Mouse (Mus musculus): Measurements from ENCODE around the gene Drap1. TPM values are rescaled to one million over a fixed set of nuclear protein-coding genes. Genes with fewer than 3 reads are reported as not detected.

Drap1 gene
- polyA plus RNA-seq, 1 experiment = 59.6 TPM

- 91% methylated on average over 8 of the region's 8 CpGs for WGBS
- Histone ChIP-seq H3K27ac (ENCODE audit: insufficient read depth, low read length) (no peak overlapping the region), H3K36me3 (ENCODE audit: control insufficient read depth, insufficient read depth, low read length) (peaks cover 16% of the 10 kb centered on the region), H3K27me3 (ENCODE audit: control insufficient read depth, insufficient read depth, low read length) (no peaks in the 10 kb centered on the region), H3K4me1 (ENCODE audit: control insufficient read depth, insufficient read depth, insufficient read length) (peaks cover 3% of the 10 kb centered on the region; the same call in 1 of the 2 replicates), H3K4me3 (ENCODE audit: extremely low read depth, insufficient read depth, insufficient read length) (no peak overlapping the region)
- no peak for DNase-seq (ENCODE audit: low read depth in 1 of 2, low spot score in 2 of 2)
- no peak for TF ChIP-seq POLR2A (IDR thresholded peaks at IDR 0.05; ENCODE audit: low read depth, low read length)
- TF ChIP-seq CTCF (IDR thresholded peaks at IDR 0.05; ENCODE audit: extremely low read depth, insufficient read depth, insufficient read length, insufficient replicate concordance) = no peak
These were observed 40.3 kb upstream of the Drap1 start for GRCm38 (mm10) chr19:5465037-5465436.

DNA sequence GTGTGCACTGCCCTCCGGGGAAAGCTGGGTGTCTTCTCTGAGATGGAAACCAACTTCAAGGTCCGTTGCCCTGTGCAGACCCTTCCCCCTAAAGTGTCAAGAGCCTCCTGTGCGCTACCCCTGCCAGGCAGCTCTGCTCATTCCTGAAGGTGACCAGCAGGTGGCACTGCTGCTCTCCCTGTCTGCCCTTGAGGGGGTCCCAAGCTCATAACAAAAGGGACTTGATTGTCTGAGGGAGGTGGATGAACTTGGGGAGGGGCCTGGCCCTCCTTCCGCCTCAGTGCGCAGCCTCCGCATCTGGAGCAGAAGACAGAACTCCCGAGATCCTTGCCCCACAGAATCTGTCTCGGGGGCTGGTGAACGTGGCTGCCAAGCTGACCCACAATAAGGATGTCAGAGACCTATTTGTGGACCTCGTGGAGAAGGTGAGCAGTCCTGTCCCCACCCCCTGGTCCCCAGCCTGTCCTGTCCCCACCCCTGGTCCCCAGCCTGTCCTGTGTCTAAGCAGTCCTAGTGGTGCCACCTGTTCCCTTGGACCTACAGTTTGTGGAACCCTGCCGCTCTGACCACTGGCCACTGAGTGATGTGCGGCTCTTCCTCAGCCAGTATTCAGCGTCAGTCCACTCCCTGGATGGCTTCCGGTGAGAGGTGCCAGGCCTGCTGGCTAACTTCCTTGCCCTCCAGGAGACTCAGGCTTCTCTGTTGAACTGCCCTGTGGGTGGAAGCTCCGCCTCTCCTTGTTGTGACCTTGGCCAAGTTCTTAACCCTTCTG is 39.2 kb upstream of the Drap1 start:
- Histone ChIP-seq H3K36me3 (ENCODE audit: control insufficient read depth, insufficient read depth, low read length) (peaks cover 16% of the 10 kb centered on the region), H3K27me3 (ENCODE audit: control insufficient read depth, insufficient read depth, low read length) (no peaks in the 10 kb centered on the region), H3K4me3 (ENCODE audit: extremely low read depth, insufficient read depth, insufficient read length) (no peak overlapping the region), H3K27ac (ENCODE audit: insufficient read depth, low read length) (no peak overlapping the region), H3K4me1 (ENCODE audit: control insufficient read depth, insufficient read depth, insufficient read length) (peaks cover 3% of the 10 kb centered on the region; the same call in 1 of the 2 replicates)
- peak in 1 of 2 experiments; percentile 41 for DNase-seq (ENCODE audit: low read depth in 1 of 2, low spot score in 2 of 2)
- 67% methylated on average over 15 of the region's 15 CpGs for WGBS
- no peak for TF ChIP-seq POLR2A (IDR thresholded peaks at IDR 0.05; ENCODE audit: low read depth, low read length)
- TF ChIP-seq CTCF (IDR thresholded peaks at IDR 0.05; ENCODE audit: extremely low read depth, insufficient read depth, insufficient read length, insufficient replicate concordance) = peak; percentile 90; the same call in 1 of the 2 replicates

DNA sequence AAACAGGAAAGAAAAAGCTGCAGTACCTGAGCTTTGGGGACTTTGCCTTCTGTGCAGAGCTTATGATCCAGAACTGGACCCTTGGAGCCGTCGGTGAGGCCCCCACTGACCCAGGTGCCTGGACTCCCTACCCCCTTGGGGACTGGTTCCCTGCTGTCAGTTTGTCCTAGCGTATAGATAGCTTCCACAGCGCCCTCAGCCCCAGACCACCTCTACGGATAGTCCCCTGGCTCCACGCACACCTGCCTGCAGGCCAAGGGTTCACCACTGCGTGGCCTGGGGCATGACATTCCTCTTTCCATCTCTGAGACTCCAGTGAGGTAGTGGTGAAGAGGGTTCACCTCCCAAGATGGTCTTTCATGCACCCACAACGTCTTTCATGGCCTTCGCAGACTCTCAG is 38.4 kb upstream of the Drap1 start:
- Histone ChIP-seq H3K27me3 (ENCODE audit: control insufficient read depth, insufficient read depth, low read length) (no peaks in the 10 kb centered on the region), H3K27ac (ENCODE audit: insufficient read depth, low read length) (no peak overlapping the region), H3K4me3 (ENCODE audit: extremely low read depth, insufficient read depth, insufficient read length) (no peak overlapping the region), H3K4me1 (ENCODE audit: control insufficient read depth, insufficient read depth, insufficient read length) (peaks cover under 1% of the 10 kb centered on the region; the same call in 1 of the 2 replicates), H3K36me3 (ENCODE audit: control insufficient read depth, insufficient read depth, low read length) (peaks cover 16% of the 10 kb centered on the region)
- TF ChIP-seq POLR2A (IDR thresholded peaks at IDR 0.05; ENCODE audit: low read depth, low read length) = no peak
- no peak for TF ChIP-seq CTCF (IDR thresholded peaks at IDR 0.05; ENCODE audit: extremely low read depth, insufficient read depth, insufficient read length, insufficient replicate concordance)
- WGBS = 92% methylated on average over 9 of the region's 9 CpGs
- no peak for DNase-seq (ENCODE audit: low read depth in 1 of 2, low spot score in 2 of 2)

GRCm38 (mm10) chr19:5461411-5461810 is 36.6 kb upstream of the Drap1 start:
- H3K4me3 ChIP-seq (ENCODE audit: extremely low read depth, insufficient read depth, insufficient read length) = no peak overlapping the region
- TF ChIP-seq CTCF (IDR thresholded peaks at IDR 0.05; ENCODE audit: extremely low read depth, insufficient read depth, insufficient read length, insufficient replicate concordance) = no peak
- no peak for TF ChIP-seq POLR2A (IDR thresholded peaks at IDR 0.05; ENCODE audit: low read depth, low read length)
- peaks cover 14% of the 10 kb centered on the region for H3K36me3 ChIP-seq (ENCODE audit: control insufficient read depth, insufficient read depth, low read length)
- H3K4me1 ChIP-seq (ENCODE audit: control insufficient read depth, insufficient read depth, insufficient read length) = peaks cover 10% of the 10 kb centered on the region
- DNase-seq (ENCODE audit: low read depth in 1 of 2, low spot score in 2 of 2) = no peak
- no peaks in the 10 kb centered on the region for H3K27me3 ChIP-seq (ENCODE audit: control insufficient read depth, insufficient read depth, low read length)
- no peak overlapping the region for H3K27ac ChIP-seq (ENCODE audit: insufficient read depth, low read length)
- WGBS = 81% methylated on average over 6 of the region's 6 CpGs

- peak within 1 kb of the TSS; percentile 76 for H3K4me3 ChIP-seq (ENCODE audit: extremely low read depth, insufficient read depth, insufficient read length)
- H3K4me1 ChIP-seq (ENCODE audit: control insufficient read depth, insufficient read depth, insufficient read length) = peaks cover 14% of the 10 kb centered on the region
- peaks cover 12% of the 10 kb centered on the region for H3K36me3 ChIP-seq (ENCODE audit: control insufficient read depth, insufficient read depth, low read length)
- H3K27me3 ChIP-seq (ENCODE audit: control insufficient read depth, insufficient read depth, low read length) = no peaks in the 10 kb centered on the region
- WGBS = under 1% methylated on average over 32 of the region's 32 CpGs
- TF ChIP-seq POLR2A (IDR thresholded peaks at IDR 0.05; ENCODE audit: low read depth, low read length) = peak; percentile 36; the same call in 1 of the 2 replicates
- TF ChIP-seq CTCF (IDR thresholded peaks at IDR 0.05; ENCODE audit: extremely low read depth, insufficient read depth, insufficient read length, insufficient replicate concordance) = no peak
- peak; percentile 75 to 84 for DNase-seq (ENCODE audit: low read depth in 1 of 2, low spot score in 2 of 2)
- H3K27ac ChIP-seq (ENCODE audit: insufficient read depth, low read length) = peak within 1 kb of the TSS; percentile 53
These were observed 35.7 kb upstream of the Drap1 start, which contains the start of gene Fibp for GRCm38 (mm10) chr19:5460465-5460911. TSS of gene Fibp (plus strand) at chr19:5460615.

DNA sequence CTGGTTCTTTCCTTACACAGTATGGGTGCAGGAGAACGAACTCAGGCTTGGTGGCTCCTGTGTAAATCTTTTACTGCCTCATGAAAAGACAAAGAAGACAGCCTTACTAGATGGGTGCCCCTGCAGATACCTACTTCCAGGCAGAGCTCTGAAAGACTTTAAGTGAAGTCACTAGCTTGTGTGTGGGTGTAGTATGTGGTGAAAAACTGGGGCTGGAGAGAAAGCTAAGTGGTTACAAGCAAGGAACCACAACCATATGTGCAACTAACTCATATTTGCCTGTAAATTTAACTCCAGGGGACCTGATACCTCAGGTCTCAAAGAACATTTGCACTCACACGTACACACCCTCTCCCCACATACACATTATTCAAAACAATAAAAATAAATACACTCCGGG is 35.1 kb upstream of the Drap1 start:
- H3K27me3 ChIP-seq (ENCODE audit: control insufficient read depth, insufficient read depth, low read length) = no peaks in the 10 kb centered on the region
- H3K4me3 ChIP-seq (ENCODE audit: extremely low read depth, insufficient read depth, insufficient read length) = no peak overlapping the region
- peaks cover 14% of the 10 kb centered on the region for H3K4me1 ChIP-seq (ENCODE audit: control insufficient read depth, insufficient read depth, insufficient read length)
- WGBS = 29% methylated on average over 3 of the region's 3 CpGs
- TF ChIP-seq POLR2A (IDR thresholded peaks at IDR 0.05; ENCODE audit: low read depth, low read length) (no peak), CTCF (IDR thresholded peaks at IDR 0.05; ENCODE audit: extremely low read depth, insufficient read depth, insufficient read length, insufficient replicate concordance) (no peak)
- DNase-seq (ENCODE audit: low read depth in 1 of 2, low spot score in 2 of 2) = no peak
- H3K36me3 ChIP-seq (ENCODE audit: control insufficient read depth, insufficient read depth, low read length) = peaks cover 10% of the 10 kb centered on the region
- H3K27ac ChIP-seq (ENCODE audit: insufficient read depth, low read length) = no peak overlapping the region

- no peak for DNase-seq (ENCODE audit: low read depth in 1 of 2, low spot score in 2 of 2)
- Histone ChIP-seq H3K36me3 (ENCODE audit: control insufficient read depth, insufficient read depth, low read length) (peaks cover 5% of the 10 kb centered on the region), H3K27me3 (ENCODE audit: control insufficient read depth, insufficient read depth, low read length) (no peaks in the 10 kb centered on the region), H3K27ac (ENCODE audit: insufficient read depth, low read length) (no peak overlapping the region), H3K4me1 (ENCODE audit: control insufficient read depth, insufficient read depth, insufficient read length) (peaks cover 14% of the 10 kb centered on the region), H3K4me3 (ENCODE audit: extremely low read depth, insufficient read depth, insufficient read length) (no peak overlapping the region)
- WGBS = 77% methylated on average over 7 of the region's 7 CpGs
- TF ChIP-seq POLR2A (IDR thresholded peaks at IDR 0.05; ENCODE audit: low read depth, low read length) (no peak), CTCF (IDR thresholded peaks at IDR 0.05; ENCODE audit: extremely low read depth, insufficient read depth, insufficient read length, insufficient replicate concordance) (no peak)
These were observed 34.2 kb upstream of the Drap1 start for GRCm38 (mm10) chr19:5459019-5459418.

Measured in spleen, adult 2 months (tissue).